Mouse (Mus musculus): ENCODE results near the gene Anks3. TPM values are rescaled to one million over a fixed set of nuclear protein-coding genes. Genes with fewer than 3 reads are reported as not detected.

The Anks3 gene
- total RNA-seq, 4 experiments from 2014 or later = 48.8 to 58.9 (median 56.3) TPM

GRCm38 (mm10) chr16:4968426-4968825 is 4.4 kb upstream of the Anks3 start:
- DNase-seq (ENCODE audit: low spot score in 2 of 2) = no peak

- DNase-seq (ENCODE audit: low spot score in 2 of 2) = no peak
Observed at GRCm38 (mm10) chr16:4965392-4966129, 1.6 kb upstream of the Anks3 start.

- DNase-seq (ENCODE audit: low spot score in 2 of 2) = no peak
Observed at GRCm38 (mm10) chr16:4964731-4965391, 856 bp upstream of the Anks3 start.

GRCm38 (mm10) chr16:4963346-4963745 is 659 bp downstream of the Anks3 start:
- no peak for DNase-seq (ENCODE audit: low spot score in 2 of 2)

- DNase-seq (ENCODE audit: low spot score in 2 of 2) = no peak
Observed at GRCm38 (mm10) chr16:4960260-4960659, 3.7 kb downstream of the Anks3 start.

GRCm38 (mm10) chr16:4957446-4957845 is 6.6 kb downstream of the Anks3 start:
- no peak for DNase-seq (ENCODE audit: low spot score in 2 of 2)

- no peak for DNase-seq (ENCODE audit: low spot score in 2 of 2)
Observed at GRCm38 (mm10) chr16:4956609-4957008, 7.4 kb downstream of the Anks3 start.

GRCm38 (mm10) chr16:4947378-4947777 is 16.6 kb downstream of the Anks3 start:
- no peak for DNase-seq (ENCODE audit: low spot score in 2 of 2)

- no peak for DNase-seq (ENCODE audit: low spot score in 2 of 2)
Observed at GRCm38 (mm10) chr16:4946155-4946554, 17.9 kb downstream of the Anks3 start.

GRCm38 (mm10) chr16:4945415-4945814 is 18.6 kb downstream of the Anks3 start:
- no peak for DNase-seq (ENCODE audit: low spot score in 2 of 2)

GRCm38 (mm10) chr16:4943431-4943830 is 20.6 kb downstream of the Anks3 start:
- DNase-seq (ENCODE audit: low spot score in 2 of 2) = no peak

GRCm38 (mm10) chr16:4942868-4943267 is 21.1 kb downstream of the Anks3 start:
- DNase-seq (ENCODE audit: low spot score in 2 of 2) = no peak

GRCm38 (mm10) chr16:4941016-4941415 is 23.0 kb downstream of the Anks3 start:
- DNase-seq (ENCODE audit: low spot score in 2 of 2) = no peak

GRCm38 (mm10) chr16:4940311-4940850 is 23.6 kb downstream of the Anks3 start:
- DNase-seq (ENCODE audit: low spot score in 2 of 2) = no peak

GRCm38 (mm10) chr16:4939412-4939811 is 24.6 kb downstream of the Anks3 start:
- DNase-seq (ENCODE audit: low spot score in 2 of 2) = peak; percentile 46 to 54

- peak; percentile 94 to 95 for DNase-seq (ENCODE audit: low spot score in 2 of 2)
Observed at GRCm38 (mm10) chr16:4938989-4939388, 25.0 kb downstream of the Anks3 start.

- no peak for DNase-seq (ENCODE audit: low spot score in 2 of 2)
Observed at GRCm38 (mm10) chr16:4938461-4938860, 25.5 kb downstream of the Anks3 start, which contains the start of gene Nudt16l1. TSS of gene Nudt16l1 (plus strand) at chr16:4938761.

- DNase-seq (ENCODE audit: low spot score in 2 of 2) = no peak
Observed at GRCm38 (mm10) chr16:4937351-4938190, 26.4 kb downstream of the Anks3 start.

- DNase-seq (ENCODE audit: low spot score in 2 of 2) = no peak
Observed at GRCm38 (mm10) chr16:4935931-4936703, 27.9 kb downstream of the Anks3 start.

GRCm38 (mm10) chr16:4935430-4935829 is 28.6 kb downstream of the Anks3 start:
- DNase-seq (ENCODE audit: low spot score in 2 of 2) = no peak

- no peak for DNase-seq (ENCODE audit: low spot score in 2 of 2)
Observed at GRCm38 (mm10) chr16:4932429-4932828, 31.6 kb downstream of the Anks3 start.
